Mouse (Mus musculus) MEL (cell line): ENCODE data around the gene Qrsl1.

Source experiments
- BHLHE40 ChIP-seq: IDR thresholded peaks from 2 replicates; pipeline ENCODE4 v1.6.1; 2012; ENCODE audit warnings: low read depth, mild to moderate bottlenecking, inconsistent platforms, low read length, improper control_type of control experiment, borderline replicate concordance
- CTCF ChIP-seq, 3 experiments: IDR thresholded peaks in 2 of 3; conservative IDR thresholded peaks in 1 of 3; 2 replicates each; pipeline ENCODE4 v1.5.1; 2011 to 2012; ENCODE audit warnings: low read length in 3 of 3, low read depth in 2 of 3, mild to moderate bottlenecking in 2 of 3, improper control_type of control experiment in 1 of 3, inconsistent platforms in 1 of 3, mixed read lengths in 1 of 3, moderate library complexity in 1 of 3; ENCODE audit not compliant: control insufficient read depth in 1 of 3, insufficient read depth in 1 of 3, poor library complexity in 1 of 3, severe bottlenecking in 1 of 3
- ELF1 ChIP-seq: IDR thresholded peaks from 2 replicates; pipeline ENCODE4 v1.6.1; 2014; ENCODE audit warnings: low read depth, mild to moderate bottlenecking, inconsistent platforms, low read length, improper control_type of control experiment, moderate library complexity
- ETS1 ChIP-seq: IDR thresholded peaks from 2 replicates; pipeline ENCODE4 v1.6.1; 2012; ENCODE audit warnings: low read depth, mild to moderate bottlenecking, inconsistent platforms, low read length, improper control_type of control experiment, moderate library complexity
- GATA1 ChIP-seq: IDR thresholded peaks from 2 replicates; pipeline ENCODE4 v1.6.1; 2011; ENCODE audit warnings: low read depth, low read length, improper control_type of control experiment
- JUND ChIP-seq: IDR thresholded peaks from 2 replicates; pipeline ENCODE4 v1.6.1; 2011; ENCODE audit warnings: low read depth, mild to moderate bottlenecking, improper control_type of control experiment, low read length
- POLR2A ChIP-seq, 2 experiments: IDR thresholded peaks; 2 replicates each; pipeline ENCODE4 v1.6.1; 2011 to 2012; ENCODE audit warnings: low read length in 2 of 2, mild to moderate bottlenecking in 2 of 2, control low read depth in 1 of 2, improper control_type of control experiment in 1 of 2, low read depth in 1 of 2, moderate library complexity in 1 of 2; ENCODE audit not compliant: control insufficient read depth in 1 of 2, insufficient read depth in 1 of 2, poor library complexity in 1 of 2
- POLR2AphosphoS2 ChIP-seq: IDR thresholded peaks from 2 replicates; pipeline ENCODE4 v1.6.1; 2011; ENCODE audit warnings: low read length, improper control_type of control experiment
- SIN3A ChIP-seq: IDR thresholded peaks from 2 replicates; pipeline ENCODE4 v1.6.1; 2012; ENCODE audit warnings: low read length, improper control_type of control experiment, inconsistent platforms
- TAL1 ChIP-seq: IDR thresholded peaks from 2 replicates; pipeline ENCODE4 v1.6.1; 2012; ENCODE audit warnings: mild to moderate bottlenecking, inconsistent platforms, low read length, moderate library complexity, mixed read lengths
- UBTF ChIP-seq: IDR thresholded peaks from 2 replicates; pipeline ENCODE4 v1.6.1; 2012; ENCODE audit warnings: low read depth, mild to moderate bottlenecking, inconsistent platforms, low read length, improper control_type of control experiment, moderate library complexity, borderline replicate concordance; ENCODE audit not compliant: insufficient read depth
- USF1 ChIP-seq: IDR thresholded peaks from 2 replicates; pipeline ENCODE4 v1.6.1; 2014; ENCODE audit warnings: low read depth, mild to moderate bottlenecking, inconsistent platforms, low read length, improper control_type of control experiment, moderate library complexity
- ZMIZ1 ChIP-seq: IDR thresholded peaks from 2 replicates; pipeline ENCODE4 v1.6.1; 2012; ENCODE audit warnings: low read depth, mild to moderate bottlenecking, inconsistent platforms, low read length, improper control_type of control experiment, moderate library complexity

GRCm38 (mm10) chr10:43824713-43825112, 76.8 kb downstream of the Qrsl1 start:
- TF ChIP-seq UBTF, result no peak
- no peak for TF ChIP-seq JUND
- TF ChIP-seq POLR2A (IDR thresholded peaks at IDR 0.05; ENCODE audit: control insufficient read depth in 1 of 2, insufficient read depth in 1 of 2, low read depth in 1 of 2, low read length in 2 of 2, poor library complexity in 1 of 2), result no peak
- no peak for TF ChIP-seq ZMIZ1
- TF ChIP-seq TAL1, result no peak
- no peak for TF ChIP-seq ELF1
- TF ChIP-seq BHLHE40, result no peak
- no peak for TF ChIP-seq SIN3A
- no peak for TF ChIP-seq GATA1
- no peak for TF ChIP-seq CTCF (IDR thresholded peaks at IDR 0.05 in 2 of 3, conservative IDR thresholded peaks at IDR 0.05 in 1 of 3; ENCODE audit: control insufficient read depth in 1 of 3, insufficient read depth in 1 of 3, low read depth in 2 of 3, low read length in 3 of 3, poor library complexity in 1 of 3, severe bottlenecking in 1 of 3)
- TF ChIP-seq POLR2AphosphoS2, result no peak
- TF ChIP-seq USF1, result no peak
- TF ChIP-seq ETS1, result no peak
